Mouse (Mus musculus): ENCODE measurements around the gene Rtn4rl1.

The Rtn4rl1 gene

DNA sequence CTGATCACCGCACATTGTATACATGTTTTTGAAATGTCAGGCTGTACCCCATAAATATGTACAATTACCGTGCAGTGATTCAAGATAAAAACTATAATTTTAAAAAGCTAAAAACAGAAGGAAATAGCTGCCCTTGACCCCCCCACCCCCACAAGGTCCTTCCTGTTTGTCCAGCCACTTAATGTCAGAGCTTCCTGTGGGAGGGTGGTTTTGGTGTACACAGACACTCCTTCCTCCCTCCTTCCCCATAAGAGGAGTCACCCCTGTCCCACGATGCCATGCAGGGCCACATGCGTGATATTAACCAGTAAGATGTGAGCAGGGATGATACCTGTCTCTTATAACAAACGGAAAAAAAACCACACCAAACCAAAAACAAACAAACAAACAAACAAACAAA is 61.7 kb downstream of the Rtn4rl1 start:
- no peak for DNase-seq

DNA sequence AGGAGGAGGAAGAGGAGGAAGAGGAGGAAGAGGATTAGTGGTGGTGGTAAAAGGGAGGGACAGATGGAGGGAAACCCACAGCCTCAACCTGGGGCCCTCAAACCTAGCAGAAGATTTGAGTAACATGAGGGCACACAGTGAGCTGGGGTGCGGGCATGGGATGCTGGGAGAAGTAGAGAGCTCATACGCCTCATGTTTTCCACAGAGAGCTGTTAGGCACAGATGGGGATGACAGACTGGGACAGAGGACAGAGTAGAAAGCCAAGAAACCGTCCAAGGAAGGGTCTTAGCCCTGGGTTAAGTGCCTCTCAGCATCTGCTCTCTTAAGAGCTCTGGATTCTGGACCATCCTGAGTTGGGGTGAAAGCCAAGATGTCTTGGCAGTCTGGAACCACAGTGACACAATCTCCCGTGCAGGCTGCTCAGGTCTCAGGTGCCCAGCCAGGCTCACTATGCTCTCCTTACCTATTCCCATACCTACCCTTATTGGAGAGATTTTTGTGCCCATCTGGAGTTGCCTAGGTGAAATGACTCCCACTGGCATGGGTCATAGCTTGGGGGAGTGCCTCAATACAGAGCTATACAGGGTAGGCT is 63.6 kb downstream of the Rtn4rl1 start:
- DNase-seq: no peak

DNA sequence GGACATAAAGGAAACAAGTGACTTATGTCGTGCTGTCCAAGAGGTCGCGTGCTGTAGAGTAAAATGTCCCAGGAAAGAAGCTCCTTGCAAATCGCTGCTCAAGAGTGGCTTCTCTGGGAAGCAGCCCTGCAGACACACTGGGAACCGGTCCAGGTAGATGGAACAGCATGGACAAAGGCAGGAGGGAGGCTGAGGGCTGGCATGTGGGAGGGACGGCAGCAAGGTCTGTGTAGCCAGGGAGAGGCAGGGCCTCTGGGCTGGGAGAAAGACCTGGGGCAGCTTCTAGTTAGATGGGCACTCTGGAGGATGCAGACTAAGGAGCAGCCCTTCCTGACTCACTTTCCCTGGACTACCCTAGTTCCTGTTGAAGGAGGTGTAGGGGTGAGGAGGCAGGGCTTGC is 65.8 kb downstream of the Rtn4rl1 start:
- peak; percentile 81 for DNase-seq

DNA sequence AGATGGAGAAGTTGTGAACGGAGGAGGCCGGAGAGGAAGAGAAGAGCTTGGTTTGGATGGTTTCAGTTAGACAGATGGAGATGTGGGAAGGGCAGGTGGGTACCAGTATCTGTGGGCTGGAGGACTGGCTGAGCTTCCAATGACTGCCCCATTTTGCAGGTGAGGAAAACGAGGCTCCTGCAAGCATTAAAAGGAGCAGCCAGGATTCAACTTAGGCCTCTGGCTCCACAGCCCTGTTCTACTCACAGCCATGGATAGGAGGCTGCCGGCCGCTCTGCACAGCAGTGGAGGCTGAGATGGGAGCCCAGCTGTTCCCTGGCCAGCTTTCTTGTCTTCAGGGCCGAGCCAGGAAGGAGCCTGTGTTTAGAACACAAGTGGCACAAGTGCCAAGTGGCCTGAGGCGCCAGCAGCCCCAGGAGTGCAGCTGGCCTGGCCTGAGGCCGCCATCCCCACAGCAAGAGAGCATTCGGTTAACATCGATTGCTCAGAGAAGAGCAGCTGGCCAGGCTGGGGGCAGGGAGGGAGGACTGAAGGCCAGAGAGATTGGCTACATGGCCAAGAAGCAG is 66.5 kb downstream of the Rtn4rl1 start:
- no peak for DNase-seq

DNA sequence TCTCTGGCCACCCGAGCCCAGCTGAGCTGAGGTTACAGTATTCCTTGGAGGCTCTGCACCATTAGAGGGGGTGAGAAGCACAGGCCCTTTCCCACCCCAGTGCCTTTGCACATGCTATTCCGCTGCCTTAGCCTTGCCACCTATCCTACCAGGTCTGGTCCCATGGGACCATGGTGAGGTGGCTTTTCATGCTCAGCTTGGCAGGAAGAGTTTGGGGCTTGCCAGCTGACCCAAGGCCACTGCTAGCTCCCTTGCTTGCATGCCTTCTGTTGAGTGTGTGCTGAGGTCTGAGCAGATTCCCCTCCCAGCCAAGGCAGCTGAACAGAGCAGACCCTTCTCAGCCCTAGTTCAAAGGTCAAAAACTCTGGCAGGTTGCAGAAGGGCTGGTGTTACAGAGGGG is 67.4 kb downstream of the Rtn4rl1 start:
- no peak for DNase-seq

DNA sequence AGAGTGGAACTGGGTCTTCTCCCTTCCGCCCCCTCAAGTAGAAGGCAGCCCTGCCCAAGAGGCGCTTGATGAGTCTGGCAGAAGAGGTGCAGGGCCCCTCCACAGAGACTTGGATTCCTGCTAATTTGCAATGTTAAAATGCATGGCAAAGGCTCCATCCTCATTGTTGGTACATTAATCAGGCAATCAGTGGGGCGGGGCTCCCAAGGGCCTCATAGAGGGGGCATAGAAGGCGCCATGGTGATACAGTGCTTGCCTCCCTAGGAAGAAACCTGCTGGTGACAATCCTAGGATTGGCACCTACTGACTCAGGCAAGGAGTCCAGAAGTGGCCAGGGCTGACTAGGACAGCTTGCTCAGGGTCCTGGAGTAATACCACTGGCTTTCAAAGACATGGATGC is 68.1 kb downstream of the Rtn4rl1 start:
- DNase-seq: no peak

DNA sequence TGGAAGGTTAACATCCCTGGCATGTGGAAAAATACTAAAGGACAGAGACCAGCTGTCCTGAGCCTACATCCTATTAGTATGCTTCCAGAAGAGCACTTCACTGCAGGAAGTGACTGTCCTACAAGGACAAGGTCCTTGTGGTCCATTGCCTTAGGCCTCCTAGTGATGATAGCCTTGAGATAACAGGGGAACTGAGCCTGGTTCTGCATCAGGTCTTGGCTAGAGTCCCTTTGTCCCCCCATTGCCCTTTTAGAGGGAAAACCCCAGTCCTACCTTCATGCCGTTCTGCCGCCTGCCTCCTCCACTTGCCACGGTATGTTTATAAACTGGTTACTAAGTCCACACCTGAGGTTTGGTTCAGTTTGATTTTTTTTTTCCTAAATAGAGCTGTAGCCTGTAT is 68.6 kb downstream of the Rtn4rl1 start:
- DNase-seq: no peak

DNA sequence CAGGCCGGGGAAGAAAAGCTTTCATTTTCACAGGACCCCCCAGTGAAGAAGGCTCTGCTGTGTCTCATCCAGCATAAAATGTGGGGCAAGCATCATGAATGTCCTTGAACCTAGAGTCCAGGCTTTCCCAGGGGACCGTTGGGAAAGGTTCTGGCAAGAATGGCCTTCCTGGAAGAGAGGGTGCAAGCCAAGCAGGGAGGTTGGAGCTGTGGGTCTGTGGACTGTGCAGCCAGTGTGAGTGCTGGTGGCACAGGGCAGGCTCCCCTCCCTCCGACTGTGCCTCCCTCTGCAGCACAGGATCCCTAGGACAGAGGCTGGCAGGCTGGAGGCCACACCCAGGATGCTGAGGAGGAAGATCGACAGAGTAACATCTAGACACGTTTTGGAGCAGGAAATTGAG is 69.2 kb downstream of the Rtn4rl1 start:
- DNase-seq: no peak

DNA sequence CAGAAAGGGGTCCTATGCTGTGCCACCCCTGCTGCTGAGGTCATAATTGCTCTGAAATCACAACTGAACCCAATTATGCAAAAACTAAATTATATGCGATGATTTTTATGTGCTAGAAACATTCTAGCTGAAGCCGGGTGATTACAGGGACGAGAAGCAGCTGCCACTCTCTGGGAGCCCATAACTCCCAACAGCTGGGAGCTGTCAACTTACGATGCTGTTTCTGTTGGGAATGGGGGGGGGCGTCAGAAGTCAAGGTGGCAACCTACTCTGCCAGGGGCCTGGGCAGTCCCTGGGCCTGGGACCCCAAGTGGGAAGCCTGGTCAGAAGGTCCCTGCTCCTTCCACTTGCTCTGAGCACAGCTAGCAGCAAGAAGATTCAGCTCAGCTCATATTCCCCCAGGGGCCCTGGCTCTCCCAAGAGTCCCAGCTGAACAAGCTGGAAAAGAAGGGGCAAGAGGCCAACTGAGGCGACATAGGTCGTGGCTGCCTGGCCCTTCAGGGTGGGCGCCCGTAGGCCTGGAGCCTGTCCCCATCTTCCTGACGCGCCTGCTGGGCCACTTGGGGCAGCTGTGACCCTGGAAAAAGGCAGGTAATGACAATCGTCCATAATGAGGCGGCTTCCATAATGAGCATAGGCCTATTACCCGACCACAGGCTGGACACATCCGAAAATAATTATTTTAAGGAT is 69.8 kb downstream of the Rtn4rl1 start:
- DNase-seq: no peak

DNA sequence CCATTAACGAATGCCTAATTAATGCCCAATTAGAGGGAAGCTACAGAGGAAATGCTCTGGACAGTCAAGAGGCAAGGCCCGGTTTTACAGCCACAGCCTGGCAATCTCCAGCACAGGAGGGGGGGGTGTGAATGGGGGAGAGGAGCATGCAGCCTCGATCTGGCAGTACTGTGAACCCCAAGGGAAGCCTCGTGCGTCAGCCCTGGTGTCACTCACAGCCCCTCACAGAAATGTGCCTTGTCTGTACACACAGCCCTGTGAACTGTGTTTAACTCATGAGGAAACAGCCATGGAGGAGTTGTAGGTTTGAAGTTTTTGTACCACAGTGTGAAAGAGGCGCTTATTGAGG is 70.4 kb downstream of the Rtn4rl1 start:
- no peak for DNase-seq

DNA sequence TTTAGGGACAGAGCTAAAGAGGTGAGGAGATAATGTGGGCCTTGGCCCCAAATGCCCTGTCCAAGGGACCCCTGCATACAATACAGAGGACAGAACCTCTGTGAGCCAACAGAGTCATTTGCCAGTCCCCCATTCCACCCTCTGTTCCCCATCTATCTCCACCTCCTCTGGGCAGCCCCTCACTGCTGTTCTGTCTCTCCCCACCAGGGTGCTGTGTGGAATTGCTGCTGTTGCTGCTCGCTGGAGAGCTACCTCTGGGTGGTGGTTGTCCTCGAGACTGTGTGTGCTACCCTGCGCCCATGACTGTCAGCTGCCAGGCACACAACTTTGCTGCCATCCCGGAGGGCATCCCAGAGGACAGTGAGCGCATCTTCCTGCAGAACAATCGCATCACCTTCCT is 71.0 kb downstream of the Rtn4rl1 start:
- no peak for DNase-seq

DNA sequence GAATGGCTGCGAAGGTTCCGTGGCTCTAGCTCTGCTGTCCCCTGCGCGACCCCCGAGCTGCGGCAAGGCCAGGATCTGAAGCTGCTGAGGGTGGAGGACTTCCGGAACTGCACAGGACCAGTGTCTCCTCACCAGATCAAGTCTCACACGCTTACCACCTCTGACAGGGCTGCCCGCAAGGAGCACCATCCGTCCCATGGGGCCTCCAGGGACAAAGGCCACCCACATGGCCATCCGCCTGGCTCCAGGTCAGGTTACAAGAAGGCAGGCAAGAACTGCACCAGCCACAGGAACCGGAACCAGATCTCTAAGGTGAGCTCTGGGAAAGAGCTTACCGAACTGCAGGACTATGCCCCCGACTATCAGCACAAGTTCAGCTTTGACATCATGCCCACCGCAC is 72.0 kb downstream of the Rtn4rl1 start:
- no peak for DNase-seq

DNA sequence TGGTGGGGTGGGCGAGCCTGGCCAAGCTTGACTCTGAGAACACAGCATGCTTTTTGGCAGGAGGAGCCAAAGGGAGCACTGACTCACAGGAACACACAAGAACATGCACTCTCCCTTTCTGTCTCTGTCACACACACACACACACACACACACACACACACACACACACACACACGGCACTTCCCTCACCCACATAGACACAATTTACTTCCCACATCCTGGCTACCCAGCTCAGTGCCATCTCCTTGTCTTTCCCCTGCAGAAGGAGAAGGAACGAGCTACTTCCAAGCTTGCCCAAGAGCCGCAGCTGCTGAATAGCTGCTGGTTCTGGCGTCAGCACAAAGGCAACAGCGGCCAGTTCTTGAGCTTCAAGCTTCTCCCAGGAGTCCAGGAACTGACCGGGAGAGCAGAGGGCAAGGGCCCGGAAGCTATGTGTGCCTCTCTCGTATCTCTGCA is 74.3 kb downstream of the Rtn4rl1 start:
- no peak for DNase-seq

DNA sequence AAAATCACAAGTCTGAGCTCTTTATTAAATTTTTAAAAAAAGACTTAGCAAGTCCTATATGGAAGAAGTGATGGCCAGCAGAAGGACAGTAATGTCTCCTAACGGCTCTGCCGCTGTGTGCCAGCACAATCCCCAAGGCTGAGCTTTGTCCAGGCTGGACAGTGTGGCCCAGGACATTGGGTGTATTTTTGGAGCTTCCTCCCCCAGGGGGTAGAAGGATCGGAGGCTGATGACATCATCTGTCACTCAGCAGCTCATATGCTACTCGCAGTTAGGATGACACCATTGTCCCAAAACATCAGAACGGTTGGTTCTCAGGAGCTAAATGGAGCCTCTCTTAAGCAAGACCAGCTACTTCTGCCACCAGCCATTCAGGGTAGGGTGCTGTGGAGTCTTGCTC is 74.9 kb downstream of the Rtn4rl1 start:
- DNase-seq: no peak

DNA sequence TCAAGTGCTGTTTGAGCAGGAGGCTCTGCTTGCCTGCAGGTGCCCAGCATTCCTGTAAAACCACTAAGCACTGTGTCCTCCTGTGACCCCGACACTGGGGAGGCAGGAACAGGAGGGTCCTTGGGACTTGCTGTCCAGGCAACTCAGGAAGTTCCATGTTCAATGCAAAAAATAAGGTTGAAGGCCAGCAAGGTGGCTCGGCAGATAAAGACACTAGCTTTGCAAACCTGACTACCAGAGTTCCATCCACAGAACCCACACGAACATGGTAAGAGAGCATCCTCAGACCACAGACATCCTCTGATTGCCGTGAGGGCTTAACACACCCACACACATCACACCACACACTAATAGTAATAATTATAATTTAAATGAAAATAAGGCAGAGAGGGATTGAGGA is 75.6 kb downstream of the Rtn4rl1 start:
- no peak for DNase-seq

DNA sequence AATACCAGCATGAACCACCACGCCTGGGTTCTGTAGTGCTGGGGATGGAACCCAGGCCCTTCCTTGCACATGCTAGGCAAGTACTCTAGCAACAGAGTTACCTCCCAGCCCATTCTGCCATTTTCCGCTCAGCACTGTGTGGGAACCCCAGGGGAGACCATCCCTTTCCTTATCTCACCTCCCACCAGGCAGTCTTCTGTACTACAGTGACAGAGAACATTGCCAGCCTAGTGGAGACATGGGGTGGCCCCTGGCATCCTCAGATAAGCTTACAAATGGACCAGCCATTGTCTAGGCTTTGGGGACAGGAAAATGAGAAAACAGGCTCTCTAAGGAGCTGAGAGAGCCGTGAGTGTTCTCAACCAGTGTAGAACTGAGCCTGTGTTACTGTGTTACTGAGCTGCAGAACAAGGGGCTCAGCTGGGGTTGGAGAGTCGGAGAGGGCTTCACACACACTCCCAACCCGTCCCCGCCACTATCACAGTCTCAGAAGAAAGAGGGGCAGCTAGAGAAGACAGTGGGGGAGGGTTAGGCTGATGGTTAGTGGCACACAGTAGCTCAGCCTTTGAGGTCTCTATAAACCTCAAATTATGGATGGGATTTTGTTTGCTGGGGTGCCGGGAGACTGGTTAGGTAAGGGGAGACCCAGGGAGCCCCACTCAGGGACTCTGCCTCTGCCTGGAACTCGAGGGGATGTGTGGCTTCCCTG is 76.8 kb downstream of the Rtn4rl1 start:
- DNase-seq: no peak

DNA sequence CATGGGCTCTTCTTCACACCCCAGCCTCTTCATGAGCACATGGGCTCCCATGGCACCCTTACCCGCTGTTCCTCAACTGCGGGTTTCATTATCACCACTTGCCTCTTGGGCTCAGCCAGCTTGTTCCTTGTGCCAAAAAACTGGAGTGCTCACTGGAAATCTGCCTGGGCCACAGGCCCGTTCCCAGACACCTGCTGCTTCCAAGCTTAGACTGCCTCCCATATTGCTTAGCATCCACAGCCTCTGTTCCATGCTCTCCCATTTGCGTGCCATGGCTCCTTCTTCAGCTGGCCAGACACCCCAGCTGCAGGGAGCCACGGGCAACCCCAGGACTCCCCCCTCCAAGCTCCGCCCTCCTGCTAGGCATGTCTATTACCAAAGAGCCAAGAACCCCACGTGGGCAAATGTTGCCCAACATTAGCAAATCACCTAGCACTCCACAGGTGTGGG is 77.4 kb downstream of the Rtn4rl1 start:
- DNase-seq: peak; percentile 74

DNA sequence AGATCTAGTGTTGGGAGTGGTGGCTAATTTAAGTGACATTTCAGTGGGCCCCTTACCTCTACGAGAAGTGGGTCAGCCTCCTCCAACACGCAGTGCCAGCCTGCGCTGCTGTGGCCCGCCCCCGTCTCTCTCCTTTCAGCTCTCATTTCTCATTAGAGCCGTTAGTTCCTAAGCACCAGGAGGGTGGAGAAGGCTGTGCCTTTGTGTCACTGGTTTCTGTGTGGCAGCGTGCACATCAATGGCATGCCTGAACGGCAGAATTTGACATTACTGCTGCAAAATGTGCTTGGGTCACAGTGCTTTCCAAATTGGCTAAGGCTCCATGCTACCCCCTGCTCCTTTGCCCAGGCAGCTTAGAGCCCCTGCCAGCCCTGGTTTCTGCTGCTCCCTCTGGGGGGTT is 79.9 kb downstream of the Rtn4rl1 start:
- no peak for DNase-seq

DNA sequence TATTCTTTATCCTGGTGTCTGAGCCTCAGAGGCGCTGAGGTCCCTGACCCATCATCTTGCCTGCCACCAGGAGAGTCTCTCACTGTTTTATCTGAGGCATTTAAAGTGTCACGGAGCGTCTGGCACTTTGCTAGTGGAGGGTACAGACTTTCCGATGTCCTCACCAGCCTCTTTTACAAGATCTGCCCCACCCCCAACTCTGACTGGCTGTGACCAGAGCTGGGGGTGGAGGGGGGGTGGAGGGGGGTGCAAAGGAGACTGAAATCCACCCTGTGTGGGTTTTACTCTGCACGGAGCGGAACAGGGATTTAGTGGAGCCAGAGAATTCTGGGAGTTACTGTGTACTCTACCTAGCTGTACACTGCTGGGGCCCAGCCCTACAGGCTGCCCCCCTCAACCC is 81.5 kb downstream of the Rtn4rl1 start:
- DNase-seq: no peak

DNA sequence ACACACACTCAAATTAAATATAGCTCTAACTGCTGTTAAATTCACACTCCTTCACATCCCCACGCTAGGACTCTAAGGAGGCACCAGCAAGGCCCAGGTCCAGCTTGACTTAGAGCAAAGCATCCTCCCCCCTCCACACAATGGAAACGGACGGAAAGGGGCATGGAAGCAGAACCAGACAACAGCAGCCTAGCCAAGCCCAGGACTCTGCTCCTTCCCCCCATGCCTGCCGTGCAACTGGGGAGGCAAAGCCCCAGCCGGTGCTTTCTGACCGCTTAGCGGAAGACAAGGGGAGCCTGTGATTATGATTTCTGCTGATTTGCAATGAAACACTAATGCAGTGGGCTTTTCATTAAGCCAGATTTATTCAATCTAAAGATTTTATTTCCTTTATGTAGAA is 84.5 kb downstream of the Rtn4rl1 start:
- no peak for DNase-seq

DNA sequence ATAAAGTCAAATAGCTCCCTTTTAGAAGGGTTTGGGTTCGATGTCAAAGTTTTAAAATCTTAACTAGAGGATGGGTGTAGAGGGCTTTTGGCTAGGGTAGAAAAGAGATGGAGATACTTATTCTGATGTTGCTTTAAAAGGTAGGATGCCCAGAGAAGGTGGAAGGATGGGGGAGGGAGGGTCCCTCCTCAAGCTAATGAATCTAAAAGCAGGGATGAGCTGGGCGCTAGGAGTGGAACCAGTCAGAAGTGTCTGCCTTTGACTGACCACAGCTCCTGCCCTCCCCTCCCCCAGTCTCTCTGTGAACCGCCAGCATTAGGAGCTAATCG is 85.4 kb downstream of the Rtn4rl1 start:
- no peak for DNase-seq

DNA sequence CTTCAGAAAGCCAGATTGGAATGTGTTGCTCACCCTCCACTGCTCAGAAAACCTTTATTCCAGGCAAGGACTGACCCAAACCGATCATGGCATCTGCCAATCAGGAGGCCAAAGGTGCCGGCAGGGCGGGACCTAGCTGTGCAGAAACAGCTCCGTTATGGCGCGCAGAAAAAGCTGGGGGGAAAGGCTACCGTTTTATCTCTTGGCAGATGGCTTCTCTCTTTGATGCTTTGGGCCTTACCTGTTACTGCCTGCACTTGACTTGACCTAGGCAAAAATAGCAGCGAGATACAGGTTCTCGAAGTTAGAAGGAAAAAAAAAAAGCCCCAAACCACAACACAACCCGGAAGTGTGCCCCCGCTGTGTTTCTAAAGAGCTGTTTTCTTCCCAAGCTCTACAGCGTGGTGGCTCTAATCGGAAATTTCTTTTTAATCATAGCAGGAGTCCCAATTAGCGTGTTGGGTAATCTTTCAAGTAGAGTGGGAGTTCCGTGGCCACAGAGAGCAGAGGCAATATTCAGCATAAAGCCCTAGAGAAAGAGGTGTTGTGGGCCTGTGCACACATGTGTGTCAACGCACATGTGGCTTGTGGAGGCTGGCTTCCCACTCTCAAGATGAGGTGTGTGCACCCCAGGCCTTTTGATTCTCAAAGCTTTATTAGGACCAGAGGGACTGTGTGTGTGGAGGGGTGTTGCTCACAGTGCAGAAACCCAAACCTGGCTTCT is 85.9 kb downstream of the Rtn4rl1 start:
- DNase-seq: no peak

DNA sequence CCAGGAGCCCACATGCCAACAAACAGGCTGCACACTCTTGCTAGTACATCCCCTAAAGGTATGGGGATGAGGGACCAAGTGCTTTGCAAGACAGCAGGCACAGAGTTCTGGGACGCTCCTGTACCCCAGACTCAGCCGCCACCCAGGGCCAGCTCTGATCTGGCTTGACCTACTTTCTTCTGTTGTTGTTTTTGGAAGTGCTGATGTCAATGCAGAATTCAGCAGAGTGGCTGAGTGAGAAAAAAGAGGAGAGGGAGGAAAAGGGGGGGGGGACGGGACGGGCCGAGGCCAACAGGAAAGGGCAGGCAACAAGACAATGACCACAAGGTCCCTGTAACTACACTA is 86.5 kb downstream of the Rtn4rl1 start:
- no peak for DNase-seq
